Mouse (Mus musculus) A20 (cell line): ENCODE data around the gene Klhl12.
A peak's percentile ranks its signal among the peaks of the same experiment; 100 is the strongest.
"Not testable (repeated sequence)": the region's sequence is repeated elsewhere in the genome, so short reads cannot be mapped to it uniquely, and the experiment has no call there.

Experiments used
- DNase-seq: peaks from one replicate; pipeline ENCODE4 v3.0.0-alpha.2; 2011; ENCODE audit warnings: low read depth, low spot score

The Klhl12 gene

DNA sequence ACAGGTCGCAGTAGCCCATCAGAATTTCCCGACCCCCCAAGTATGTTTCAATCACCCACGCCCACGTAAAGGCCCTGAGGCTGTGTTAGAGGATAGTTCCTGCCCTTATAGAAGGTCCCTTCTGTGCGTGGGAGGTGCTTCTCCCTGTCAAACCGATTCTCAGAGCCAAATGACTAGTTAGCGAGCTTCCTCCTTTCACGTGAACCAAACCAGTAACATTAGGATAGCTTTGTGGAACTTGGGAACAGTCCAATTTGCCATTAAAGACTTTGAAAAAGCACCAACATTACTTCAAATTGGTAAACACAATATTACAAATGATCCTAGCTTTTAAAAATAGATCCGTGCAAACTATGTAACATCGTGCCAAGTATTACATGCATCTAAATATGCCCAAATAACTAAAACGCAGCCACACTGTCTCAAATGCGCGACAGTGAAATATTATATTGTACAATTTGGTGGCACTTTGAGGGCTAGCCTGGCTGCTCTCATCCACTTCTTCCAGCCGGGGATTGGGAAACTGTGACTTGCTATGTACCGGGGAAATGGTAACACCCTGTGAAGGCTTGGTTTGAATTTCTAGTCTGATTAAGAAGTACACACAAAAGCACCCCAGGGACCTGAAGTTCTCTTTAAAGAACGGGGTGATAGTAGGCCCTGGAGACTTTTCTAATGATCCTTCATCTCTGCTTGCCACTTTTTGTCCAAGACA is 58.7 kb downstream of the Klhl12 start:
- no peak for DNase-seq

DNA sequence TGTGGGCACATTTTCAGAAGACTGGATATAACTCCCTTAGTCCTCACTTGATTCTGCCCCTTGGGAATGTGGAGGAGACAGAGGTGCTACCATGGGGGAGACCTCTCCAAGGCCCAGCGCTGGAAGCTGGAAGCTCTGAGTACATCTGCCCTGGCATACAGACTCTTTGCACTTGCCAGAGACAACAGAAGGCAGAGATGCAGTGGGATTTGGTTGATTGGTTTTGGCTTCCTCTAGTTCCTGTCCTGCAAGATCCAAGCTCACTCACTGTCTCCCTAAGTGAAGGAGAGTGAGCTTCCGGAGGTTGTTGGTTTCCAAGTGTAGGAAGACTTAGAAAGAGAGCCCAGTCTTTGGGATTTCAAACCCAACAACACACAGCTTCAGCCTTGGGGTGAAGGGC is 60.6 kb downstream of the Klhl12 start:
- DNase-seq: no peak

DNA sequence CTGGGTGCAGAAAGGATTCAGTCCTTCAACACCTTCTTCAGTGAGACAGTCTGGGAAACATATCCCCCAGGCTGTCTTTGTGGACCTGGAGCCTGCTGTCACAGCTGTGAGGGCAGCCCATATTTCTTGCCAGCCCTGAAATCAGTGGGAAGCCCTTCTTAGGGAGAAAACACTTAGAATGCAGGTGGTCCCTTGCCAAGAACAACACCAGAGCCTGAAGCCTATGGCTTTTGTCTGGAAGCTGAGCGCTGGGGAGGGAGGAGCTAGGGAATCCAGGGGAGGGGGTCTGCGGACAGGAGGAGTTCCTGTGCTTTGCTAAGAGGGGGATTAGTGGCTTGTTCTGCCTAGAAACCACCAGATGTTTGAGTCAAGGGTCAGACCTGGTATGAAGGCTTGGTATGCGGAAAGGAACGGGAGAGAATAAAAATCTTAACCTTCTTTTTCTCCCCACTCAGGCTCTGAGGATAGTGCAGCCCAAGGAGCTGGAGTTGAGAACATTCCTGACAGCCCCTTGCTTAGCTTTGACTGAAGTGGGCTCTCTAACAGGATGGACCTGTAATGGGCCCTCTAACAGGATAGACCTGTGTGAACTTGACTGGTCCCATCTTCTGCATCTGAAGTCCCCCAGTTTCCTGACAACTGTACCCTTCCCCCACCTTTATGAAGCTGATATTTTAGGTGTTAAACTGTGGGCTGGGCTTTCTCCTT is 61.3 kb downstream of the Klhl12 start:
- DNase-seq: no peak

DNA sequence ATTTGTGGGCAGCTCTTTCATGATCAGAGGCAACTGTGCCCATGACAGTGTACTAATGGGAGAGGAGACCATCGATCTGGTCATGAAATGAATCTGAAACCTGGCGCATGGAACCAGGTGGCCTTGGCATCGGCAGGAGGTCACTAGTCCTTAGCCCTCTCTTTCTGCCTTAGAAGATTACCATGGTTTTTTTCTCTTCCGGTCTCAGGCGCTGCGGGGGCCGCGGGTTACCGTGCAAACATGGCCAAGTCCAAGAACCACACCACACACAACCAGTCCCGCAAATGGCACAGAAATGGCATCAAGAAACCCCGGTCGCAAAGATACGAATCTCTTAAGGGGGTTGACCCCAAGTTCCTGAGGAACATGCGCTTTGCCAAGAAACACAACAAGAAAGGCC is 62.5 kb downstream of the Klhl12 start:
- DNase-seq: not testable (repeated sequence)

DNA sequence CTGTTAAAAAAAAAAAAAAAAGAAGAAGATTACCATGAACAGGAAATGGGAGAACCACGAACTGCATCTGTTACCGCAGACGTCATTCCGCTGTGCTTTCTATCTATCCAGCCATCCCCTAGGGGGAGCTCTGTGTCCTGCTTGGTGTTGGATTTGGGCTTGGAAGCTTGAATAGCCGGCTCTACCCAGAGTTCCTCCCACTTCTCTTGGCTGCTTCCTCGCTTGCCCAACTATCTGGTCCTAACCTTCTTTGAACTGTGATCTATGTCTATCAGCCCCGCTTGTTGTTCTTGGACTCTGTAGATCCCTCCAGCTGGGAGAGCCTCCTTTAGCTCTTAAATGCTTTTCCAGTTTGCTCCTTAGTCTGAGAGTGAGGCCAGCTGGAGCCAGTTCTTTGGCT is 63.3 kb downstream of the Klhl12 start:
- DNase-seq: peak; percentile 56

DNA sequence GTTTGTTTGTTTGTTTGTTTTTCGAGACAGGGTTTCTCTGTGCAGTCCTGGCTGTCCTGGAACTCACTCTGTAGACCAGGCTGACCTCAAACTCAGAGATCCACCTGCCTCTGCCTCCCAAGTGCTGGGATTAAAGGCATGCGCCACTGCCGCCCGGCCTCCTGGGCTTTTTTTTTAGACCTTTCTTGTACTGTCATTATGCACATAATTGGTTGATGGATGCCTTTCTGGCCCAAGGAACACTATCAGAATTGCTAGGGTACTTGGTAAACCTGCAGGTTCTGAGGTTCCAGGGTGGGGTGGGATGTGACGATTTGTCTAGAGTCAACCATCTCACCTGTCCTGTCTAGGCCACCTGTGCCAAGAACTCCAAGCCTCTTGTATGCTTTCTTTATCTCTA is 63.9 kb downstream of the Klhl12 start:
- not testable (repeated sequence) for DNase-seq

DNA sequence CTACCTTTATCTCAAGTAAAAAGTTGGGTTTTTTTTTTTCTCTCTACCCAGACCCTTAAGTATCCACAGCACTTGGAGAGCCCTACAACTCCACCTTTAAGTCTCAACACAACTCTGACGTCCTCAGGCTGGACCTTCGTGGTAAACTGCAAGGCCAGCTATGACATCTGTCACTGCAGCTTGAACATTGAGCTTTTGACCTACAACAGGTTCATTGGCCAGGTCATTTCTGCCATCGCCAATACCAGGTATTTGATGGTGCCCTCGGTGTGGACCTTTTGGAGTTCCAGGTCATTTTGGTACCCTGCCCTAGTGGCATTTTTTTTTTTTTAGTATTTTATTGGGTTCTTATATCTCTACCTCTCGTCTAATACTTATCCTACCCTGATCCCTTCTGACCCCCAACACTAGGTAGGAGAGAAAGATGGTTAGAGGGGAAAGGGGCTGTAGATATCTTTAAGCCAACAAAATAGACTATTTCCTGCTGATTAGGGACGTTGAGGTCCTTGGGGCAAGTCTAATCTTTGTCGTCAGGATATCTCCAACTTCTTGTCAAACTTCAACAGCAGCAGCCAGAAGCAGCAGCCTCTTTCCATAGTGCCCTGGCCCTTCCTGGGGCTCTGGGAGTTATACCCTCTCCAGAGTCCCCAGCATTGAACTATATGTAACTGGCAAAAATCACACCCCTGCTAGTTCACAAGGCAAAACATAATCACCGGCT is 64.8 kb downstream of the Klhl12 start:
- no peak for DNase-seq

DNA sequence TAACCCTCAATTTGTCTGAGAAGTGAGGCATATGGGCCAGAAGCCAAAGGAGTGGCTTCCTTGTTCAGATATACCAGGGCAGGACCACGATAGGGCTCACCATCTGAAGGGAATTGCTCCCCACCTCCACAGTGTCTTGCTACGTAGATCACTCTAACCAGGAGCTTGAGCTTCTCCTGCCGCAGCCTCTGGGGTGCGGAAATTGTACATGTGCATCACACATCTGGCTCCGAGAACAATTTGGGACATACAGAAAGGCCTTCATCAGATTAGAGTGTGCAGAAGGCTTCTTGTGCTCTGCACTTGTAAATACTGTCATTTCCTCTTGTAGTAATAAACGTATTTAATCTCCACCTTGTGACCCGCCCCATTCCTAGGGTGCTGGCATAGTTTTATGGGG is 65.8 kb downstream of the Klhl12 start:
- DNase-seq: no peak

DNA sequence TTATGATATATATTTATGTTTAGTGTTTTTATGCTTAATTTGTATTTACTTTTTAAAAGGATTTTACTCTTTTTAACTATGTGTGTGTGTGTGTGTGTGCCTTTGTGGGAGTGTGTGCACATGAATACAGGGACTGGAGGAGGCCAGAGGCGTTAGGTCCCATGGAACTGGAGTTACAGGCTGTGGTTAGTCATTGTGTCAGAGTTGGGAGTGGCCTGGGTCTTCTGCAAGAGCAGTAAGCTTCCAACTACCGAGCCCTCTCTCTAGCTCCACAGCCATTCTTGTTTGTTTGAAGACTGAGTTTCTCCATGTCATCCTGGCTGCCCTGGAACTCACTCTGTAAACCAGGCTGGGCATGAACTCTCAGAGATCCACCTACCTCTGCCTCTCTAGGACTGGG is 67.0 kb downstream of the Klhl12 start:
- DNase-seq: no peak

DNA sequence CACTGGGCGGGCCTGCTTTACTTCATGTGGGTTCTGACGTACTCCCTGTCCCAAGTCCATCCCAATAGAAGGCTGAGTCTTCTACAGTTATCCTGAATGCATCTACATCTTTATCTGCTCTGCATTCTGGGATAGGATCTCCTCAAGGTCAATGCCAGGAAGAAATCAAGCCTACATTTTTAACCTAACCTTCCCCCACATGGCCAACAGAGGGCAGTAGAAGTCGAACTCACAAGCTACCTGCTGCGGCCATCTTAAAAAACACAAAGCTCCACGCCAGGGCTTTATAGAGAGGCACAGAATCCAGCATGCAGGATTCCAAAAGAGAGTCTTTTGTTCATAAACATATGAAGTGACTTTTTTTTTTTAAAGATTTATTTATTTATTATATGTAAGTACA is 69.1 kb downstream of the Klhl12 start:
- peak; percentile 66 for DNase-seq

DNA sequence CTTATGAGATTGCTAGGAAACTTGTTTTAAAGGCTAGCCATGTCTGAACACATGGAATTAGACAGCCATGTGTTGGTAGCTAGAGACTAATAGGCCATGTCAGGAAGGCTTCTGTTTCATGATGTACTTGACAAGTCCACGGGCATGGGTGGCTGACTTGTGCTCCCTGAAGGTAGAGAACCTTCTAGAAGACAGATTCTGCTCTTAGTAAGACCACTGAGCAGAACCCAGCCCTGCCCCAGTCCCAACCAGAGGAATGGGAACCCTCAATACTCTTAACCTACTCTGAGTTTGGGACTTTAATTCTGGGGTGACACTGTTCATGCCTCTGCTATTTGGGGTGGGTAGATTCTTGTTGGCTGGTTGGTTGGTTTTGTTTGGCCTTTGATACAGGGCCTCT is 69.7 kb downstream of the Klhl12 start:
- DNase-seq: no peak

DNA sequence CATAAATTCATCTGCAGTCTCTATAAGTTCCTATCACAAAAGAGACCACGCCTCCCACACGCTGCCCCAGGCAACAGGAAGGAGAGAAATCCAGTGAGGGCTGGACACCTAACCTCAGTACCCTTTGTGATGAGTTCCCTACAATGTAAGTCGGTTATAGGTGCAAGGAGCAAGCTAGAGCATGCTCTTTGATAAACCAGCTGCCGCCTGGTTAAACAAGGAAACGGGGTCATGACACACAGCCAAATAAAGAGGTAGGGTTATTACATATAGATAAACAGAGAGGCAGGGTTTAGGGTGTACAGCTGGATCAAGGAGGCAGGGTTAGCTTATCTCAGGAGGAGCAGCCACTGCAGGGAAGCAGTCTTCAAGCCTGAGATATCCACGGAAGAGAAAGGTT is 71.4 kb downstream of the Klhl12 start:
- no peak for DNase-seq

DNA sequence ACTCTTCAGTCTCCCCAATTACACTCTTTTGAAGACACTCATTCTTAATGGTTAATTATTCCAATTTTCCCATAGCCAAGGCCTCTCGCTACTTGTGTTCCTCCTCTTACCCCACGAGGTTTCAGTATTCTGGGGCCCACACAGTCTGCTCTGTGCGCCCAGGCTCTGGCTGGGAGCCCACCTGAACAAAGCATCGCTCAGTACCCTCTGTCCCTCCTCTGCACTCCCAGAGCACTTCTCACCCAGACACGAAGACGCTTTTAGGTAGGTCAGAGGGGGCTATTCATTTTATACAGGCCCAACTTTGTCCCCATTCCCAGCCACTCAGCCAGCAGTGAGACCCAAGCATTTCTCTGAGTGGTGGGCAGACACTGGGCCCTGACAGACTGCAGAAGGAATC is 75.3 kb downstream of the Klhl12 start:
- DNase-seq: no peak

DNA sequence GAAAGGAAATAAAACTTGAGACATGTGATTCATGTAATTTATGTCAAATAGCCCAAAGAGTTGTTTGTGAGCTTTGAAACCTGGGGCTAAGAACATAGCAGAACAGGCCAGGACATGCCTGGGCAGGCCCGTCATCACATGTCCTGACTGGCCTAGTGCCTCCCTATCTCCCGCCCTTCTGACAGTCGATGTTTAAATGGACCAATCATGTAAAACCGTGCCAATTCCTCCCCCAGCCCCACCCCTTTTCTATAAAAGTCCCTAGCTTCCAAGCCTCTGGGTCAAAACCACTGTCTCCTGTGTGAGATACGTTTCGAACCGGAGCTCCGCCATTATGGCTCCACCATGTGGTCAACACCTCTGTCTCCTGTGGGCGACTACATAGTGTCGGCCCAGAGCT is 78.4 kb downstream of the Klhl12 start:
- not testable (repeated sequence) for DNase-seq

DNA sequence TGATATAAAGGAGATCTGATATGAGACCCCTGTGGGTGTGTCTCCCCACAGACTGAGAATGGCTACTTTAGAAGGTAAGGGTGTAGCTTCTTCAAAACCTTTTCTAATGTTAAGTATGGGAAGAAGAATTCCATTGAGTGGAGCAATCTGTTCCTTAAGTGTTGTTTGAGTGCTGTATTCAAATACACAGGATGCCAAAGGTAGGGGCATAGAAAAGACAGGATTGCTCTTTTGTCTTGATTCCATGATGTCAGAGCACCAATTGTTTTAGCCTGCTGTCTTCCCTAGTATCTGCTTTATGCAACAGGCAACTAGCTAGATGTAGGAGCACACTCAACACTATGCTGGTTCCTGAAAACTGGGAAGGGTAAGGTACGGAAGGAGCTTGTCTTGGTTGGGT is 79.7 kb downstream of the Klhl12 start:
- no peak for DNase-seq

DNA sequence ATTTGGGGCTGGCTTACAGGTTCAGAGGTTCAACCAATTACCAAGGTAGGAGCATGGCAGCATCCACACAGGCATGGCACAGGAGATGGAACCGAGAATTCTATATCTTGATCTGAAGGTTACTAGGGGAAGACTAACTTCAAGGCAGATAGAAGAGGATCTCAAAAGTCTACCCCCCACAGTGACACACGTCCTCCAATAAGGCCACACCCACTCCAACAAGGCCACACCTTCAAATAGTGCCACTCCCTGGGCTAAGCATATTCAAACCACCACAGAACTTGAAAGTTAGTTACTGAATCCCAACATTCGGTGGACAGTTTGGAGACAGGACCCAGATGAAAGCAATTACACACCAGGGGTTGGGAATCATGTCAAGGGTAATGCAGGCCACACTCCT is 80.2 kb downstream of the Klhl12 start:
- DNase-seq: no peak

DNA sequence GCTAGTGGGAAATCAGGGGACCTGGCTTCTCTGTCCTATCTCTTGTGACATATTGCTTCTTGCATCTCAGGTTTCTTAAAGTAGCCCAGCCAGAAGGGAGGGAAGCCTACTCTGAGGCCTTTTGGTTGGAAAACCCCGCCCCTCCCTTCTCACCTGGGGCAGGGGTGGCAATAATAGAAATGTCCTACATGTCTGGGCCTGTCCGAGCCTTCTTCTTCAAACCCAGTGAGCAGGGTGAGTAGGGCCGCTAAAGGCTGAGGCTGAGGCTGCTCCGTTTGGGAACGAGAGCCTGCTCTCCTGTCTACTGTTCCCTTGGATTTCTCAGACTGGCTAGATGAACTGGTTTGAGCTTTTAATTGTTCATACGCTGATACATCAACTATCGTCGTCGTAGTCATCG is 85.3 kb downstream of the Klhl12 start:
- no peak for DNase-seq
